Mouse (Mus musculus) yolk sac, embryonic 10.5 days (tissue): Measurements from ENCODE around the gene Msl3.
"Not testable (repeated sequence)": the region's sequence is repeated elsewhere in the genome, so short reads cannot be mapped to it uniquely, and the experiment has no call there.

Experiments
- DNase-seq: peaks from one replicate; pipeline ENCODE4 v3.0.0-alpha.2; 2017; ENCODE audit warnings: low spot score

Msl3 gene

GRCm38 (mm10) chrX:168673525-168674406, at the start of gene Msl3:
Gene Msl3 (minus strand): TSS chrX:168673898.
- DNase-seq, result peak; percentile 83

GRCm38 (mm10) chrX:168717969-168718368, 44.3 kb upstream of the Msl3 start:
- DNase-seq, result no peak

DNA sequence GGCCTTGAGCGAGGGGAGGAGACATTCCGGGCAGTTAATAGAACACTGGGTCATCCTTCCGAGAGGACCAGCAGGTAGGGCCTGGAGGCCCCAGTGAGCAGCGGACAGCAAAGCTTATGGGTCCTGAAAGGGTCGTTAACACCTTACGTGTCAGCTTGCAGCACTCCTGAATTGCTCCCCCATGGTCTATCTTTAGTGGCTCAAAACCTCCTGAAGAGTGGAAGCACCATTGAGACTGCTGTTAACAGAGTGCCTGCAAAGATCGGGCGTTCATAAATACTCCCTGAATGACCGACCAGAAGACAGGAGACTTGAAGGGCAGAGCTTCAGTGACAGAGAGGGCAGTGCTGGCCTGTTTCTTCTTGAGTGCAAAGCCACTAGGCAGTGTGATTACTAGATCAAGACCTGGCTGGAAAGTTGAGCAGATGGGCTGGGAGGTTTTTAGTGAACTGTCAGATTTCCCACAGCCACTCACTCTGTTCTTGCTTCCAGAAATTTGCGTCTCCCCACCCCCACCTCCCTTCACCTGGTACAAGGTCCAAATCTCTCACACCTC, 787 bp upstream of the Msl3 start:
- no peak for DNase-seq

DNA sequence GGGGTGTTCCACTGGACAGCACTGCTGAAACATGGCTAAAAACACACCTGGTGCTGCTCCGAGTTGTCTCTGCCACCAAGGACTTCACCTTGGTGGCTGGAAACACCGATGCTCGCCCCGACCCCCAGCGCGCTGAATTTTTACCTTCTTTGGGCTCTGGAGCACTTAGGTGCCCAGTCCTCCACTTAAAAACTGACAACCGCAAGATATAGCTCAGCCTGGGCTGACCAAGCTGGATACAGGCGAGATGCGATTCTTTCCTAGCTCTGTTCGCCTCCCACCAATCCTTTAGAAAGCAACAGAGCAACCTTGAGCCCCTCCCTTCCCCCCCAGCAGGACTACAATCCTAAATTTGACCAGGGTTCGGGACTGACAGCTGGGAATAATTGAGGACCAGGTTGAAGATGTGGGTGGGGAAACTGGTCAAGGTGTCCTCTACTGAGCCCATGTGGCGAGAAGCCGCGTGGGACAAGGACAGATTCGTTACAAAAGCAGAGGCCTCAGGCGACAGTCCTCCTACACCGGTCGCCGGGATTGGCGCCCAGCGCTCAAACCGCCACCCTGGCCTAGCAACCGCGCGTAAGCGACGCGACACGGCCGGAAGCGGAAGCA, 679 bp downstream of the Msl3 start:
- no peak for DNase-seq

- DNase-seq, result peak; percentile 74
Observed at GRCm38 (mm10) chrX:168672425-168672824, 1.3 kb downstream of the Msl3 start.

- DNase-seq, result no peak
Observed at GRCm38 (mm10) chrX:168663982-168664689, 9.6 kb downstream of the Msl3 start.

DNA sequence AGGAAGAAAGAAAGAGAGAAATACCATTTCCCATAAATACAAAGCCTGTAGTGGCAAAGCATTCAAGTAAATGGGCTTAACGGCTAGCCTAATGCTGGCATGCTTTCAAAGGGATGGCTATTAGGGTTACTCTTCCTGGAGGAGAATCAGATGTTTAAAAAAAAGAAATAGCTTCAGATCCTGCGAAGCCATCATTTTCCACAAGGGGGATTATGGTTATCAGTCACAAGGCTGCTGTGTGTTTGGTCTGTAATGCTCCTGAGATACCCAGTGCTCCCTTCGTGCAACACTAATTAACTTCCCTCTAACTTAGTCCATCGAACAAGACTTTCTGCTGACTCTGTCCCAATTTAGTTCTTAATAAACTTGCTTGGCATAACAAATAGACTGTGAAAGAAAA, 13.5 kb downstream of the Msl3 start:
- no peak for DNase-seq

DNA sequence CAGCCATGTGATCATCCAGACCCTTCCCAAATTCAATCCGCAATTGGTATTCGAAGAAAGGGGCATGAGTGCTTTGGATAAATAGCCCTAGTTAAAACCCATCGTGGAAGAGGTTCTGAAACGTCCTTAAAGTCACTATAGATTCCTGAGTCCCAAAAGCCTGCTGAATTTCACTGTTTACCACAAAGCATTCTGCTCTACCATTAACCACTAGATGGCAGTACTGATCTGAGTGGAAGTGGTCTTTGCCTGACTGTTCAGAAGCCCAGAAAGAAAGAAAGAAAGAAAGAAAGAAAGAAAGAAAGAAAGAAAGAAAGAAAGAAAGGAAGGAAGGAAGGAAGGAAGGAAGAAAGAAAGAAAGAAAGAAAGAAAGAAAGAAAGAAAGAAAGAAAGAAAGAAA, 13.9 kb downstream of the Msl3 start:
- DNase-seq, result not testable (repeated sequence)

DNA sequence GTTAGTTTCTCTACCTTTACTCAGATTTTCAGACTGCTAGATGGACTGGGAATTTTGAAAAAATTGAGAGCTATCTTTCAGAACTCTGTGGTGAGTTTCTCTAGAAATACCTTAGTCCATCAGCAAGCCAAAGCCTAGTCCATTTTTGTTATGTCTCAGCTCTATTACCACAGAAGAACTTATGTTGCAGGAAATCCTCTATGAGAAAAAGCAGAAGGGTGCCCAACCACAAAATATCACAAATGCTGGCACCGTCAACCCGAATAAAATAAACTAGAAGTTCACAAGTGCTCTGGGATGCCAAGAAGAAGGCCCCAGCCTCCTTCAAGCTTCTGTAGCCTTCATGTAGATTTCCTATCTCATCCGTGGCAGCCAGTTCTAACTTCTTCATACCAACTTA, 14.4 kb downstream of the Msl3 start:
- DNase-seq, result no peak

GRCm38 (mm10) chrX:168657795-168658194, 15.9 kb downstream of the Msl3 start:
- no peak for DNase-seq

- no peak for DNase-seq
Observed at GRCm38 (mm10) chrX:168649336-168649735, 24.4 kb downstream of the Msl3 start.

- no peak for DNase-seq
Observed at GRCm38 (mm10) chrX:168647746-168648145, 26.0 kb downstream of the Msl3 start.

DNA sequence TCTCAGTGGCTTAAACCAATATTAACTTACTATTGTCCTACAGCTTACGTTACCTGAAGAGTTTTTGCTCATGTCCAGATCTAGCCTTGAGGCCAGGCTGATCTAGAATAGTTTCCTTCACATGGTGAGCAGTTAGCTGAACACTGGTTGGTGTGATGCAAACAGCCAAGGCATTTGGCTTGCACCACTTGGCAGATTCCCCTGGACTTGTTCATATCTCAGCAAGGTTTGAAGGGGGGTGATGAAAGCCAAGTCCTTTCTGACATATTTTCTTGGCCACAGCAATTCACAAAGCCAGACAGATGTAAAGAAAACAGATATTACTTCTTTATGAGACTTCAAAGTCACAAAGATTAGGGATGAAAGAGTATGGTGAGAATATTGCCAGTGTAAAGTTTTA, 30.2 kb downstream of the Msl3 start:
- DNase-seq, result no peak

GRCm38 (mm10) chrX:168639556-168640356, 33.9 kb downstream of the Msl3 start:
- peak; percentile 57 for DNase-seq
